Mouse (Mus musculus) testis, adult 2 months (tissue): ENCODE measurements around the gene Alox12.

Source experiments
- CTCF ChIP-seq: fragments of 200-500 bp; IDR thresholded peaks from 2 replicates; pipeline ENCODE4 v1.5.1; 2012; ENCODE audit warnings: low read depth, mild to moderate bottlenecking, inconsistent platforms, low read length, moderate library complexity; ENCODE audit not compliant: control insufficient read depth, insufficient read depth, insufficient replicate concordance
- POLR2A ChIP-seq: fragments of 200-500 bp; IDR thresholded peaks from 2 replicates; pipeline ENCODE4 v1.6.1; 2012; ENCODE audit warnings: low read depth, mild to moderate bottlenecking, inconsistent platforms, low read length, moderate library complexity; ENCODE audit not compliant: control insufficient read depth

DNA sequence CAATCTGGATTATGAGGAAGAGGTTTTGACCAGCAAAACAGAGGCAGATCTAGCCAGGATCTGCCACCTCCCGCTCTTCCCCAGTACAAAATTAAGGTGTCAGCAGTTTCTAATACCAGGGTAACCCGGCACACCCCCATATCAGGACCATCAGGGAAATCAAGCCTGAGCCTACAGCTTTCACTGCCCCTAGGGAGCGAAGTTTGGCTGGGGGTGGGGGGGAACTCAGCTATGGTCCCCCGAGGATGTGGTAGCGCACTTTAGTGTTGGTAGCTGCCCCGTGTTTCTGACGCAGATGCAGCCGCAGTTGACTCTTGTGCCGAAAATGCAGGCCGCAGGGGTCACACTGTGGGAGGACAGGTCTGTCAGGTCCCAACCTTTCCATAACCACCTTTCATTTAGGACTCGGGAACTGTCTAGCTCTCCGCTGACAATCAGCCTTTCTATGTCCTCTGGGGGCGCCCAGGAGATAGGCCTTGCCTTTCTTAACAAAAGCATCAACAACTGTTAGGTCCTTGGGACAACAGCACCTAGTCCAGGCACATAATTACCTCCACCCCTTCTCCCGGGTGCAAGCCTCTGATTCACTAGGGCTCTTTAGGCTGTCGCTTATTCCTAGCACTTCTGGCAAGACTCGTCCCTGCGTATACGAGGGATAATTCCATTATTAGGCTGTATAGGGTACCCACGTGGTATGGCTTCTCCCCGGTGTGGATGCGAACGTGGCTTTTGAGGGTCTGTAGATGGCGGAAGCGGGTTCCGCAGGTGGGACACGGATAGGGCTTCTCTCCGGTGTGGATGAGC lies 29.2 kb downstream of the Alox12 start:
- TF ChIP-seq POLR2A (no peak), CTCF (no peak)
